Mouse (Mus musculus): ENCODE data around the gene Cyb561d2.

Gene Cyb561d2

DNA sequence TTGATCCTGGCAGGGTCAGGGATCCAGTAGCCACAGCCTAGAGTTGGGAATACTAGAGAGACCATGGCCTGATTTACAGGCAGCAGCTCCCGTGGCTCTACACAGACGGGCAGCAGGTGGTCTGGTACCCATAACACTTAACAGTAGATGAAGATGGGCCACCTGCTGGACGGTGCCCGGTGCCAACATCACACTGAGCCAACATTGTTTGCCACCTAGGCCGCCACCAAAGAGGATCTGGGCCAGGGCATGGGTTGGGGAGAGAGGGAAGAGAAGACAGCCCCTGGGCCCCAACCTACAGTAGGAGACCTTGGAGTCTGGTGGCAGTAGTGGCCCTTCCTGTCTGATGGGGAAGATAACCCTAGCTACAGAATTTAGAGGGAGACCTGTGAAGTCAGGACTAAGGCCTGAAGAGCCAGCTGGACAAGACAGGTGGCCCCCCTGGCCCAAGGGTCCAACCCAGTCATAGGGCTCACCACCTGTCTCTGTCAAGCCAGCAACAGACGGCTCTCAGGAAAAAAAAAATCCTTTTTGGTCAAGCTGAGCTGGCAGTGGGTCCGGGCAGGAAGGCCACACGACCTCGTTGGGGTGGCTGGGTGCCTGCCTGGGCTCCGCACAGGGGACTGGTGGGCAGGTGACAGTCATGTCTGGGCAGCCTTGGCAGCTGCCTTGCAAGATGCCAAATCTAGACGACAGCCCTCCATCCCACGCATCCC lies 39.7 kb downstream of the Cyb561d2 start:
- in situ Hi-C loops (cut with MboI; ENCODE audit: unreplicated experiment in 2 of 2): loop anchor here (25.0 kb wide), 1 partner anchor 265 kb away; the partner anchor contains the start of gene Dock3 (in 2 of the 2)

DNA sequence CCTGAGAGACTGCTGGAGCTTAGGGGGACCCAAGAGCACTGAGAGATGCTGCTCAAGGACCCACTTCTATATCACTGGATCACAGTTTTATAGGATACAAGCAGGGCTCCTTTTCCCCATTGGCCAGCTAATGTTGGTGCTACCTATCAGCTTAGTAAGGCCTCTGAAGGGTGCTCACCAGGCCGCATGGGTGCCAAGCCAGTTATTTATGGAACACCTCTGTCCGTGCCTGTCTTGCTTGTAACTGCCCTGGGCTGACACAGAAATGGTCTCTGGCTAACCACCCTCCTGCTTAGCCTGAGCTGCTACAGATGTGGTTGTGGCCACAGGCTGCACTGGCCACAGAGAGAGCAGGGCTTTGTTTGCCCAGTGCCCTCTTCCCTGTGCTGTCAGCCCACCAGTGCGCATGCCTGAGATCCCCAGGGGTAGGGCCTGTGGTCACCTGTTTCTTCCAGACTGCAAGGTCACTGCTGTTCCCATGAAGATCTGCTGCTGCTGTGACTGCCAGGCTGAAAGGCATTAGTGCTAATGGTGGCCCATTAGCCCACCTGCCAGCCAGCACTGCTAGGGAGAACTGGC lies 41.2 kb downstream of the Cyb561d2 start:
- in situ Hi-C loops (cut with MboI; ENCODE audit: unreplicated experiment in 2 of 2): loop anchor here (25.0 kb wide), 1 partner anchor 263 kb away; the partner anchor contains the start of gene Dock3 (in 2 of the 2)

DNA sequence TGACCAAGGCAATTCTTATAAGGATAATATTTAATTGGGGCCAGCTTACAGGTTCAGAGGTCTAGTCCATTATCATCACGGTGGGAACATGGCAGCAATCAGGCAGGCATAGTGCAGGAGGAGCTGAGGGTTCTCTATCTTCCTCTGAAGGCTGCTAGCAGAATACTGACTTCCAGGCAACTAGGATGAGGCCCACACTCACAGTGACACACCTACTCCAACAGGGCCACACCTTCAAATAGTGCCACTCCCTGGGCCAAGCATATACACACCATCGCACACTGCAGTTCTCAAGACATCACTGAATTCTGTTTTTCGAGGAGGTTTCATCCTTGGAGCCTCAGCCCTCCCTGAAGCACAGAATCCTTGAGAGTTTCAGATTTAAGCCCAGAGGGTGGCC lies 45.6 kb downstream of the Cyb561d2 start:
- in situ Hi-C loops (cut with MboI; ENCODE audit: unreplicated experiment in 2 of 2): loop anchor here in 1 of 2 experiments (25.0 kb wide), 1 partner anchor 834 kb away; the partner anchor contains the start of gene Grm2

DNA sequence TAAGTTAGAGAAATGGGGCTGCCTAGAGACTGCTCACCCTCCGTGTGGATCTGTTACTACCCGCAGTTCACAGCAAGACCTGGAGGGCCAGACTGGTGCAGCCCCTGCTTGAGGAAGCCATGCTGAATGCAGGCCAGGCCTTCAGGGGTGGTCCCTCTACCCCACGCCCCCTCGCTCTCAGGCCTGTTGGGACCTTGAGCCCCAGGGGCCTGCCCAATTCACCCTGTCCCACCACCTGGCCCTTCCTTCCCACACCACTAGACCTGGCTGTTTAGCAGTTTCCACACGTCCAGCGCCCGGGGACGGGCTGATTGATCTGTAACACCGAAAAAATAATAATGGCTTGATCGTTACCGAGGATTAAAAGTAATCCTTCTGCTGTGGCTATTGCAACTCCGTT lies 47.8 kb downstream of the Cyb561d2 start:
- in situ Hi-C loops (cut with MboI; ENCODE audit: unreplicated experiment in 2 of 2): loop anchor here in 1 of 2 experiments (25.0 kb wide), 1 partner anchor 832 kb away; the partner anchor contains the start of gene Grm2

DNA sequence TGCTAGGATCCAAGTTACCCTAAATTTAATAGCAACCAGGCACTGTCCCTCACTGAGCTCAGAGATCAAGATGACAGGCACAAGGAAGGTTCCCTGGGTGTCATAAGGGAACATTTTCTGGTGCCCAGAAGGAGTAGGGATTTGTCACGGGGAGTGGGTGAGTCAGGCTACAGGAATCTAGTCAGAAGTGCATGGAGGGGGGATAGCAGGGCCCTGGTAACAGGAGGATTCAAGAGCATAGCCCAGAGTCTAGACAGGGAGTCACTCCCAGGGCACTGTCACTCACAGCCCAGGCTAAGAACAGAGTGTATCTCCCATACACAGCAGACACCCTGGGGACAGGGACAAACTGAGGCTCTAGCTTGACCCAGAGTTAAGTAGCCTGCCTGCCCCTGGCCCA lies 48.5 kb downstream of the Cyb561d2 start:
- in situ Hi-C loops (cut with MboI; ENCODE audit: unreplicated experiment in 2 of 2): loop anchor here in 1 of 2 experiments (25.0 kb wide), 1 partner anchor 831 kb away; the partner anchor contains the start of gene Grm2

DNA sequence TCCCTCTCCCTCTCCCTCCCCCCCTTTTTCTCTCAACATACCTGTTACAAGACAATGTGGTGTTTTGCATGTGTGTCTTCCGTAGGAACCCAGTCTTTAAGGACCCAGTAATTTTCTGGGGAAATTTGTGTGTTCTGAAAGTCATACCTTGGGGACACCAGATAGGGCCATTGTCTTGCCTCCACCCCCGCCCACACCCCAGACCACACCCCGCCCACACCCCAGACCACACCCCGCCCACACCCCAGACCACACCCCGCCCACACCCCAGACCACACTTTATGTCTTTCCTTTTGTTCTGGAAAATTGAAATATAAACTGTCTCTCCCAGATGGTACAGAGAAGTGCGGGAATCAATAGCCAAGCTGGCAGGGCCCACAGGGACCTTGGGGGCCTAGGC lies 51.4 kb downstream of the Cyb561d2 start:
- in situ Hi-C loops (cut with MboI; ENCODE audit: unreplicated experiment in 2 of 2): loop anchor here in 1 of 2 experiments (25.0 kb wide), 1 partner anchor 828 kb away; the partner anchor contains the start of gene Grm2

DNA sequence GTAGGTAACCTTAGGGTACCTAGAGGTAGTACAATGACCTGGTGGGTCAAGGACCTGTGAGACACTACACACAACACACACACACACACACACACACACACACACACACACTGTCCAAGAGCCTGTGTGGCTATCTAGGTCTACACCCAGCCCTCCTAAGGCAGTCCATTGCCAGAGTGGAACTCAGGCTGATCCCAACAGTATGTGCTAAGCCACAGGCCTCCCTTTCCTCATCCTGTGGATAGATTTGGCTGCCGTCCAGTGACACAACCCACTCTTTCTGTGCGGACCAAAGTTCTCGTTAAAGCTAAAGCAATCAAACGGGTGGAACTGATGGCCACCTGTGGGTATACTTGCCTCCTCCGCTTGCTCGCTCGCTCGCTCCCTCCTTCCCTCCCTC lies 51.8 kb downstream of the Cyb561d2 start:
- in situ Hi-C loops (cut with MboI; ENCODE audit: unreplicated experiment in 2 of 2): loop anchor here in 1 of 2 experiments (25.0 kb wide), 1 partner anchor 828 kb away; the partner anchor contains the start of gene Grm2
